Mouse (Mus musculus): ENCODE data around the gene Bcorl1.
"Not testable (repeated sequence)": the region's sequence is repeated elsewhere in the genome, so short reads cannot be mapped to it uniquely, and the experiment has no call there.

Gene Bcorl1

GRCm38 (mm10) chrX:48389380-48389779, 48.2 kb downstream of the Bcorl1 start:
- no peak for DNase-seq (ENCODE audit: low read depth, low spot score)

- DNase-seq (ENCODE audit: low read depth, low spot score), result no peak
These were observed 58.8 kb downstream of the Bcorl1 start for GRCm38 (mm10) chrX:48399994-48400393.

GRCm38 (mm10) chrX:48405141-48405540, 64.0 kb downstream of the Bcorl1 start:
- DNase-seq (ENCODE audit: low read depth, low spot score), result no peak

- peak; percentile 84 for DNase-seq (ENCODE audit: low read depth, low spot score)
These were observed 68.6 kb downstream of the Bcorl1 start for GRCm38 (mm10) chrX:48409611-48410387.

DNA sequence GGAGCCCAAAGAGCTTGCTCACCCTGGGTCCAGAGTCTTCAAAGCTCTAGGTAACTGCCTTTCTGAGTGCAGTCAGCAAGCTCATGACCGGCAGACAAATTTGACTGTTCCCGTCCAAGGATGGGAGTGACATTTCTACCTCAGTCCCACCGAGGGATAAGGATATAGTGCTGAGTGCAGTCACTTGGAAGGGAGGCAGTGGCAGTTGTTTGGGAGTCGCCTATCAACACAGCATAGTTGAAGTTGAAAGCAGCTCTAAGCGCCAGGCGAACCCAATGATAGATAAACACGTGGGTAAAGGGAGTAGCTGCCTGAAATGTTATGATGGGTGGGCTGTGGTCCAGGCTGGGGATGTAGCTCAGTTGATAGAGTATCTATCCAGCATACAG, 69.2 kb downstream of the Bcorl1 start:
- DNase-seq (ENCODE audit: low read depth, low spot score), result no peak

GRCm38 (mm10) chrX:48412629-48413028, 71.5 kb downstream of the Bcorl1 start:
- DNase-seq (ENCODE audit: low read depth, low spot score), result no peak

- DNase-seq (ENCODE audit: low read depth, low spot score), result no peak
These were observed 73.1 kb downstream of the Bcorl1 start for GRCm38 (mm10) chrX:48414291-48414690.

- no peak for DNase-seq (ENCODE audit: low read depth, low spot score)
These were observed 77.3 kb downstream of the Bcorl1 start for GRCm38 (mm10) chrX:48418417-48418816.

DNA sequence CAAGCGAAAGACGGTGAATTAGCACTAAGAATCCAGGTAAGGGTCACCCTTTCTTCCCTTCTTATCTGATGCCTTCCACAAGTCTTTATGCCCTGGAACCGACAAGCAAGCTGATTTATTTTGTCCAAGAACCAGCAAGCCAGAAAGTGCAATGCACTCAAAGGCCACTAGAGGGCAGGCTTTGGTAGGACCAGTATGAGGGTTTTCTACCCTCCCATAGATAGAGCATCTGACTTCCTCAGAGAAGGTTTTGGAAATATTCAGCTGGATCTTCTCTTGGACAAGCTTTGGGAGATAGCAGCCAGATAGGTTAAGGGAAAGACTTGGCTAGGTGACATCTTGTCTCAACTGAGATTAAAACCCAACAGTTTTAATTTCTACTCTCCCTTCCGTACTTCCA, 81.8 kb downstream of the Bcorl1 start:
- peak; percentile 75 for DNase-seq (ENCODE audit: low read depth, low spot score)

GRCm38 (mm10) chrX:48423671-48424070, 82.5 kb downstream of the Bcorl1 start:
- DNase-seq (ENCODE audit: low read depth, low spot score), result no peak

GRCm38 (mm10) chrX:48424583-48424982, 83.4 kb downstream of the Bcorl1 start:
- peak; percentile 88 for DNase-seq (ENCODE audit: low read depth, low spot score)

- peak; percentile 67 for DNase-seq (ENCODE audit: low read depth, low spot score)
These were observed 84.1 kb downstream of the Bcorl1 start for GRCm38 (mm10) chrX:48425280-48425679.

DNA sequence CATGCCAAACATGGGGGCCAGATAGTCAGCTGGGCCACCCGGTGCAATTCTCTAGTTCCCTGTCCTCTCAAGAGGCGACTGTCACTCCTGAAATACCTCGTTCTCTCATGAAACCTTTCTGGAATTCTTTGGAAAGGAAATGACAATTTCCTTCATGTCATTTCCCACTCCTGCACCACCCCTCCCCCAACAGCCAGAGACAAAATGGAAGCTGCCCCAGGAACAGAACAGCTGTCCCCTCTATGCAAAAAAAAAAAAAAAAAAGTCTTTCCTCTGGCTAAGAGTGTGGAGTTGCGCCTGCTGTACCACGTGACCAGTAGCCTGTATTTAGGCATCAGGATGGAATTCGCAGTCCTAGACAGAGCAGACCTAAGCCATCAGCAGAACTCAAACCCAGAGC, 87.1 kb downstream of the Bcorl1 start:
- no peak for DNase-seq (ENCODE audit: low read depth, low spot score)

DNA sequence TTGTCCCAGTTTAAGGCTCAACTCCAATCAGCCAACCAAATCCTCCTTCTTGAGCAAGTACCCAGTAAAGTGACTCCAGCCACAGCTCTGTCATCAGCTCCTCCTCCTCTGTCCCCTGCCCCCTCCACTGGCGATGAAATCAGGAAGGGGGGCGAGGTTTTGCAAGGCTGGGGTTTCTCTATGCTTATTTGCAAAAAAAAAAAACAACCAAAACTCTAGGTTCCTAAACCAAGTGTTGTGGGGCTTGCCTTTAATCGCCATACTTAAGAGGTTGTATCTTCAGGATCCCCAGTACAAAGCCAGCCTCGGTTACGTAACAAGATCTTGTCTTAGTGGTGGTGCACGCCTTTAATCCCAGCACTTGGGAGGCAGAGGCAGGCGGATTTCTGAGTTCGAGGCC, 87.5 kb downstream of the Bcorl1 start:
- DNase-seq (ENCODE audit: low read depth, low spot score), result peak; percentile 41

GRCm38 (mm10) chrX:48429100-48429499, 87.9 kb downstream of the Bcorl1 start:
- DNase-seq (ENCODE audit: low read depth, low spot score), result peak; percentile 43

- DNase-seq (ENCODE audit: low read depth, low spot score), result peak; percentile 82
These were observed 88.4 kb downstream of the Bcorl1 start for GRCm38 (mm10) chrX:48429538-48429937.

DNA sequence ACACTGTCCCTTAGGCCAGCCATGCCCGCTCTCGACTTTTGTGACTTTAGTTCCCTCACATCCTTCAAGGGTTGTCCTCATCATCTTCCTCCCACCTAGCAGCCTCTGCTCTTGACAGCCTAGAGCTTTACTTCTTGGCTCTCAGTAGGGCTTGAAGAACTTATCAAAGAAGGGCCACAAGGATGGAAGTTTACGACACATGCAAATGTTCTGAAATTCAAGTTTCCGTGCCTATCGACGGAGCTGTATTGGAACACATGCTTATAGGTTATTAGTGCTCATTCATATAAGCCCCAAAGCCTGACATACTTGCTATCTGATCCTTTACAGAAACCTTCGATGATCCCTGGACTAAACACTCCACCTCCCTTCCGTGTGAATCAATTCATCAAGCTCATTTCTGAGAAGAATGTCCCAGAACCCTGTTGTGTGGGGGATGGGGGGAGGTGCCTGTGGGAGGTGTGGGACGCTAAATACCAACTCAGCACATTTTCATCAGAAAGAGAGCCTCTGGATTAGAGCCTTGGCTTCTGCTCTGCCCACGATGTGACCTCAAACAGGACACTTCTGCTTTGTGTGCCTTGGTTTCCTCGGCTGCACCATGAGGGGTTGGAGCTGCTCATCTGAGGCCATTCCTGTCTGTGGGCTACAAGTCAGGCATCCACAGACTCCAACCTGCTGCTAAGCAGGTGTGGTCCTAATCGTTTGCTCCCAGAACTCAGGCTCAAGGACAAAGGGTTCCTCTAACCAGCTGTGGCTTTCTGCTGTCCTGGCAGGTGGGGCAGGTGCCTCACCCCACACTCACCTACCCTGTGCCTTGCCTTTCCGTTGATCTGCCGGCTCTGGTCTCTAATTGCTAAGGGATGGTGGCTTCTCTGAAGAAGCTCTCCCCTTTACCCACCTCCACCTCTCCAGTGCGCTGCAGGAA, 91.7 kb downstream of the Bcorl1 start:
- peak; percentile 54 for DNase-seq (ENCODE audit: low read depth, low spot score)

DNA sequence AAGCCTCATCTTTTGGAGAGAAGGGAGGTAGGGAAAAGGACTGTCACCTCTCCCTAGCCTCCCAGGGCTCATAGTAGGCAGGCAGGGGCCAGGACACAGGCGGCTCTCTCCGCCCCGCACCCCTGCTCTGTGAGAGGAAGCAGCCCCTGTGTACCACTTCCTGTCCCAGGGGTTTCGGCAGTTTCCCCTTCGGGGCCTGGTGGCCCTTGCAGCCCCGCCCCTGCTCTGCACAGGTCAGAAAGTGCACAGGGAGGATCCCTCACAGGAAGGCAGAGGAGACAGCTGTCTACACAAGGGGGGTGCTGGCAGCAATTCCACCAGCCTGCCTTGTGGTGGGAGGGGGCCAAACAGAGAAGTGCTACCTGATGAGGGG, 92.4 kb downstream of the Bcorl1 start:
- peak; percentile 83 for DNase-seq (ENCODE audit: low read depth, low spot score)

DNA sequence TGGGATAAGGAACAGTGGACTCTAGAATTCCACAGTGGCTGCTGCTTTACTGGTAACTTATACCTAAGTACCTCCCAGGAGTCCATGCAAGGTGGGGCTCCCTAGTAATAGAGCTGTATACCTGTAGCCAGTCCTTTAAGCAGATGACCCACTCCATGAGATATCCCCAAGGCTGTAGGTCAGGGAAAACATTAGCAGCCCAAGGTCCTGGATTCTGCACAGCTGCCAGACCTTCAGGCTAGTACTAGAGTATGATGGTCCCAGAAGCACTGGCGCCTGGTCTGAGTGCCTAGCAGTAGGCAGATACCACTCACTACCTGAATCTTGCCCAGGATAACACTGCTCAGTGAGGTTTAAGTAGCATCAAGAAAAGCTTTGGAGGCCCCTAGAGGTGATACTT, 93.1 kb downstream of the Bcorl1 start:
- no peak for DNase-seq (ENCODE audit: low read depth, low spot score)

- peak; percentile 30 for DNase-seq (ENCODE audit: low read depth, low spot score)
These were observed 94.3 kb downstream of the Bcorl1 start for GRCm38 (mm10) chrX:48435477-48435900.

GRCm38 (mm10) chrX:48436082-48436481, 94.9 kb downstream of the Bcorl1 start:
- DNase-seq (ENCODE audit: low read depth, low spot score), result not testable (repeated sequence)

- DNase-seq (ENCODE audit: low read depth, low spot score), result peak; percentile 69
These were observed 97.9 kb downstream of the Bcorl1 start for GRCm38 (mm10) chrX:48439036-48439435.

DNA sequence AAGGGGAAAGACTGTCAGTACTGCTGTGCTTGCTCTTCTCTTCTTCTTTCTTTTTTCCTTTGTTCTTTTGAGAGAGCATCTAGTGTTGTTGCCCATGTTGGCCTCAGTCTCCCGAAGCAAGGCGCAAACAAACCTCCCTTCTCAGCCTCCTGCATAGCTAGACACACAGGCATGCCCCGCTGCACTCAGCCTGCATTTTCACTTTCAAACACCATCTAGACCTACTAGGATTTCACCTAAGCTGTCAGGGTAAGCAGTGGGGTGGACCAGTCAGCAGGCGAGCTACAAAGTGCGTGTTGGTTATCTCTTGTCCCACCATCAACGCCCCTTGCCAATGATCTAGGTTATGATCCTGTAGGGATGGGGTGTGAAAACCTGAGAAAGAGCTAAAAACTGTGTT, 100.4 kb downstream of the Bcorl1 start:
- DNase-seq (ENCODE audit: low read depth, low spot score), result no peak
